Mouse (Mus musculus) left cerebral cortex, postnatal 25 days (tissue): ENCODE measurements around the gene Alyref. TPM values are rescaled to one million over a fixed set of nuclear protein-coding genes. Genes with fewer than 3 reads are reported as not detected.

Experiments used
- DNase-seq, 2 experiments: peaks; one replicate each; pipeline ENCODE4 v3.0.0; 2022; ENCODE audit warnings: low spot score in 2 of 2, mixed read lengths in 1 of 2
- intact Hi-C: fragments of 180-260 bp; cut with DNase I; formaldehyde crosslinking; loops from one replicate; pipeline ENCODE4 v1.15.1; 2025
- total RNA-seq, 2 experiments: library from RNA; stranded (reverse); gene quantifications; 2 replicates each; pipeline ENCODE4 v1.2.3; 2021

Alyref gene
- total RNA-seq = 10 to 100 TPM; 59.9 to 61.2 TPM

GRCm38 (mm10) chr11:120598283-120598989, at the start of gene Alyref, which contains the start of gene Anapc11:
Gene Alyref (minus strand): TSS chr11:120598365.
Gene Anapc11 (plus strand): TSS chr11:120598421.
- intact Hi-C loops = no loop called here
- peak; percentile 95 to 96 for DNase-seq

- no peak for DNase-seq
- intact Hi-C loops = no loop called here
Observed at GRCm38 (mm10) chr11:120647047-120647830, 49.1 kb upstream of the Alyref start.

GRCm38 (mm10) chr11:120643601-120643987, 45.4 kb upstream of the Alyref start, which contains the start of gene Pycr1:
Gene Pycr1 (minus strand): TSS chr11:120643769.
- DNase-seq = peak; percentile 92 to 97
- intact Hi-C loops = no loop called here

GRCm38 (mm10) chr11:120642939-120643600, 44.9 kb upstream of the Alyref start:
- DNase-seq = no peak
- intact Hi-C loops = no loop called here

DNA sequence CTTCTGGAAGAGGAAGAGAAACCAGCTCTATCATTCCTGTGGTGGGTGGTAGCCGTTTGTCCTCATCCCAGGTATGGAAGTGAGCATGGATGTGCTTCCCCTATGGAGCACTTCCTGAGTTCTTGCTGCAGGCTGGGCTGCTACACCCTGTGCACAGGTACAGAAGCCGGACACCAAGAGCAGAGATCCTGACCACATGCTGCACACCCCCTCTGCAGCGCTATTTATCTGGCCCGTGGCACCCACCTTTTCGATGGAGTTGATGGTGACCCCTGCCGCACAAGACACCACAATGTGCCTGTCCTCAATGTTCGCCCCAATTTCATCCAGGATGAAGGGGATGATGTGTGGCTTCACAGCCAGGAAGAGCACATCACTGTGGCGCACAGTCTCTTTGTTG, 43.7 kb upstream of the Alyref start:
- DNase-seq = no peak
- intact Hi-C loops = no loop called here

DNA sequence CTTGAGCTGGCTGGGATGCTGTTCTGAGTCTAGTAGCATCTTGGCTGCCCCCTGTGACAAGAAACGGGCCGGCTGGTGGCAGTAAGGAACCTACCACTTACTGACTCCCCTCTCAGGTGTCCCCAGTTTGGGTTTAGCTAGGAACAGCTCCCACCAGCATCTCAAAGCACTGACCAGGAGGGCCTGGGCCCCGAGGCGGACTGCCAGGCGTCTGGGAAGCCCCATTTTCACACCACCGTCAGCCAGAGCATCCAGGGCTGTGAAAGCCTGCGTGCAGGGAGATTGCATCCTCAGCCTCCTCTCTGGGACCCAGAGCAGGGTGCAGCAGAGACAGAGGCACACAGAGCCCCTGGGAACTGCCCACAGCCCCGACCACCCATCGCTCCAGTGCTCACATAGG, 43.1 kb upstream of the Alyref start:
- intact Hi-C loops = no loop called here
- DNase-seq = no peak

- intact Hi-C loops = no loop called here
Observed at GRCm38 (mm10) chr11:120634810-120635209, 36.6 kb upstream of the Alyref start.

GRCm38 (mm10) chr11:120633520-120634343, 35.6 kb upstream of the Alyref start, which contains the start of gene Mafg:
Gene Mafg (minus strand): TSS chr11:120633600.
- intact Hi-C loops = loop anchor here (2.0 kb wide), 1 partner anchor 39 kb away; the partner anchor contains the start of gene Aspscr1
- DNase-seq = peak; percentile 95 to 96

More at GRCm38 (mm10) chr11:120634810-120635209, 36.6 kb upstream of the Alyref start:
- no peak for DNase-seq

- intact Hi-C loops = loop anchor here (2.0 kb wide), 1 partner anchor 40 kb away; the partner anchor contains the start of gene Aspscr1
Observed at GRCm38 (mm10) chr11:120632559-120633519, 34.7 kb upstream of the Alyref start.

GRCm38 (mm10) chr11:120631726-120632448, 33.7 kb upstream of the Alyref start:
- DNase-seq = no peak
- intact Hi-C loops = loop anchor here (2.0 kb wide), 1 partner anchor 41 kb away; the partner anchor contains the start of gene Aspscr1

More at GRCm38 (mm10) chr11:120632559-120633519, 34.7 kb upstream of the Alyref start:
- peak; percentile 66 to 69 for DNase-seq

DNA sequence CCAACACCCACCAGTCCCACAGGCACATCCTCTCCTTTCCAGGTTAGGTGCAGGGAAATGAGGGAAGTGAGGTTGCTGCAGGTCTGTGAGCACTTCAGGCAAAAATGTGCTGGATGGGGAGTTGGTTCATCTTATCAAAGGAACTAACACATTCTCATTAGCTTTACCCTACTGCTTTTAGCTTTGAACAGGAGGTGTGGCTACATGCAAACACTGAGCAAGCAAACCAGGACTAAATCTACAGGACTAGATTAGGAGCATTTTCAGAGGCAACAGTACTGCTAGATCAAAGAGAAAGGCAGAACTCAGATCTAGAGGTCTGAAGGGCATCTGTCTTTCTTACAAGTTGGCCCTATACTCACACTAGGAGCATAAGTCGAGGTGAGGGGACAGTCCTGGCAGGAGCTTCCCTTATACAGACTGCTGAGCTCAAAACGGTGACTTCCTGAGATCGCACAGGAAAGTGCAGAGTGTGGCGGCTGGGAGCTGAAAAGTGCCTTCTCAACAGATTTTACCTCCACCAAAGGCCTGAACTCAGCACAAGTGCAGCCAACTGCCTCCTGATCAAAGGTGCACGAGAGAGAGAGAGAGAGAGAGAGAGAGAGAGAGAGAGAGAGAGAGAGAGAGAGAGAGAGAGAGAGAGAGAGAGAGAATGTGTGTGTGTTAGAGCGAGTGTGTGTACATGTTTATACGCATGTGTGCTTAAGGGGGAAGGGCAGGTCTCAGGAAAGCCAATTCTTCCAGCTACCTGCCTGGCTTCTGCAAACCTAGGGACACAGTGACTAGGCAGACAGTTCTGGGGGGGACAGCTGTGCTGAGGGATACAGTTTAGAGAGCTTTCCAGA, 32.9 kb upstream of the Alyref start:
- intact Hi-C loops = no loop called here
- DNase-seq = no peak

DNA sequence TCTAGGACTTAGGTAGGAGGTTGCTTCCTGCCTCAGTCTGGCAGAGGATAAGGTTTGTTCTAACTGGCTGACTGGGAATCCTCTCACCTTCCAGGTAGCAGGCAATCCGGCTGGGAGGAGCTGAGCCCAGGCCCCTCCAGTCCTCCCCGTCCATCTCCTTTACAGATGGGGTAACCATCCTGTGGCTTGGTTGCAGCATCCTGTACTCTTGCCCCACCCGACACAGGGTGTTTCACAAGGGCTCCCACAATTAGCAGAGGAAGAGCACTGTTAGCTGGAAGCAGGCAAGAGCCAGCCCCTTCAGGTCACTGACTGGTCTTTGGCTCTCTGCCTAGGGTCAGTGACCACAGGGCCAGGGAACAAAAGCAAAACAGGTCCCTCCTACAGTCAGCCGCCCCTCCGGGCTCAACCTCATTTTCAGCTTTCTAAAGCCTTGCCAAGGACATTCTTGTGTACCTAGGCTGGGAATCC, 32.3 kb upstream of the Alyref start:
- no peak for DNase-seq
- intact Hi-C loops = no loop called here

- intact Hi-C loops = no loop called here
- DNase-seq = no peak
Observed at GRCm38 (mm10) chr11:120629911-120630310, 31.7 kb upstream of the Alyref start.

DNA sequence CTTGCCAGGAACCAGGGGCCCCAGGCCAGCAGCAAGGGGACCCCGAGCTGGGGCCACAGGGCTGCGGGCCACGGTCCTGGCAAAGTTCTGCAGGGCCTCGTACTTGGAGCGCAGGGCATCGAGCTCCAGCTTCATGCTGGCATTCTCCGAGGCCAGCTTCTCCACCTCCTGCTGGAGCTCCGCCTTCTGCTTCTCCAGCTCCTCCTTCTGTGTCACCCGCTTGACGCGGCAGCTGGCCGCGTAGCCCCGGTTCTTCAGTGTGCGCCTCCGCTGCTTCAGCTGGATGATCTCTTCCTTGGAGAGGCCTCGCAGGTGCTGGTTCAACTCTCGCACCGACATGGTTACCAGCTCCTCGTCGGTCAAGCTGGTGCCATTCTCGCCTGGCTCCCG, 31.2 kb upstream of the Alyref start:
- intact Hi-C loops = no loop called here
- DNase-seq = peak in 1 of 2 experiments; percentile 41

GRCm38 (mm10) chr11:120628601-120629340, 30.6 kb upstream of the Alyref start:
- intact Hi-C loops = no loop called here
- no peak for DNase-seq
